Mouse (Mus musculus) adipocyte (in vitro differentiated cells): ENCODE data around the gene Tbc1d2b.

Experiments
- DNase-seq: peaks from one replicate; pipeline ENCODE4 v3.0.0-alpha.2; 2016; ENCODE audit warnings: low spot score

The Tbc1d2b gene

GRCm38 (mm10) chr9:90242855-90243254 is 27.7 kb downstream of the Tbc1d2b start:
- peak; percentile 50 for DNase-seq

GRCm38 (mm10) chr9:90242291-90242690 is 28.3 kb downstream of the Tbc1d2b start:
- peak; percentile 82 for DNase-seq

- DNase-seq = no peak
These were observed 29.0 kb downstream of the Tbc1d2b start for GRCm38 (mm10) chr9:90241618-90242017.

GRCm38 (mm10) chr9:90241041-90241440 is 29.6 kb downstream of the Tbc1d2b start:
- DNase-seq = no peak

GRCm38 (mm10) chr9:90240560-90240959 is 30.0 kb downstream of the Tbc1d2b start:
- DNase-seq = no peak

GRCm38 (mm10) chr9:90237232-90238062 is 33.2 kb downstream of the Tbc1d2b start:
- no peak for DNase-seq

GRCm38 (mm10) chr9:90236817-90237216 is 33.8 kb downstream of the Tbc1d2b start:
- no peak for DNase-seq

- no peak for DNase-seq
These were observed 35.2 kb downstream of the Tbc1d2b start for GRCm38 (mm10) chr9:90235258-90235882.

GRCm38 (mm10) chr9:90234786-90235185 is 35.8 kb downstream of the Tbc1d2b start:
- no peak for DNase-seq

- DNase-seq = no peak
These were observed 36.6 kb downstream of the Tbc1d2b start for GRCm38 (mm10) chr9:90233906-90234419.

GRCm38 (mm10) chr9:90232781-90233690 is 37.6 kb downstream of the Tbc1d2b start:
- DNase-seq = peak; percentile 24

GRCm38 (mm10) chr9:90227171-90227570 is 43.4 kb downstream of the Tbc1d2b start:
- DNase-seq = no peak

GRCm38 (mm10) chr9:90226742-90227096 is 43.9 kb downstream of the Tbc1d2b start:
- no peak for DNase-seq

- no peak for DNase-seq
These were observed 44.4 kb downstream of the Tbc1d2b start for GRCm38 (mm10) chr9:90226081-90226741.

GRCm38 (mm10) chr9:90222275-90222674 is 48.3 kb downstream of the Tbc1d2b start:
- DNase-seq = no peak

- no peak for DNase-seq
These were observed 53.1 kb downstream of the Tbc1d2b start for GRCm38 (mm10) chr9:90217501-90217900.

- peak; percentile 20 for DNase-seq
These were observed 54.2 kb downstream of the Tbc1d2b start for GRCm38 (mm10) chr9:90216259-90217001.

GRCm38 (mm10) chr9:90213127-90213526 is 57.5 kb downstream of the Tbc1d2b start:
- DNase-seq = no peak

- DNase-seq = peak; percentile 51
These were observed 61.9 kb downstream of the Tbc1d2b start for GRCm38 (mm10) chr9:90208655-90209054.

- DNase-seq = no peak
These were observed 62.8 kb downstream of the Tbc1d2b start for GRCm38 (mm10) chr9:90207808-90208207.

- DNase-seq = peak; percentile 93
These were observed 64.1 kb downstream of the Tbc1d2b start for GRCm38 (mm10) chr9:90206500-90206899.
